Mouse (Mus musculus) left cerebral cortex, postnatal 36 days (tissue): Measurements from ENCODE around the gene Eno4. TPM values are rescaled to one million over a fixed set of nuclear protein-coding genes. Genes with fewer than 3 reads are reported as not detected.
"Not testable (repeated sequence)": the region's sequence is repeated elsewhere in the genome, so short reads cannot be mapped to it uniquely, and the experiment has no call there.

Experiments
- DNase-seq, 2 experiments: peaks; one replicate each; pipeline ENCODE4 v3.0.0; 2021 to 2022; ENCODE audit warnings: low spot score in 2 of 2, mixed read lengths in 1 of 2
- intact Hi-C: fragments of 180-260 bp; cut with DNase I; formaldehyde crosslinking; loops from one replicate; pipeline ENCODE4 v1.15.1; 2025
- total RNA-seq, 2 experiments: library from RNA; stranded (reverse); gene quantifications; 2 replicates each; pipeline ENCODE4 v1.2.3; 2021

The Eno4 gene
- total RNA-seq: 1 to 10 TPM; 2.2 to 2.4 TPM

DNA sequence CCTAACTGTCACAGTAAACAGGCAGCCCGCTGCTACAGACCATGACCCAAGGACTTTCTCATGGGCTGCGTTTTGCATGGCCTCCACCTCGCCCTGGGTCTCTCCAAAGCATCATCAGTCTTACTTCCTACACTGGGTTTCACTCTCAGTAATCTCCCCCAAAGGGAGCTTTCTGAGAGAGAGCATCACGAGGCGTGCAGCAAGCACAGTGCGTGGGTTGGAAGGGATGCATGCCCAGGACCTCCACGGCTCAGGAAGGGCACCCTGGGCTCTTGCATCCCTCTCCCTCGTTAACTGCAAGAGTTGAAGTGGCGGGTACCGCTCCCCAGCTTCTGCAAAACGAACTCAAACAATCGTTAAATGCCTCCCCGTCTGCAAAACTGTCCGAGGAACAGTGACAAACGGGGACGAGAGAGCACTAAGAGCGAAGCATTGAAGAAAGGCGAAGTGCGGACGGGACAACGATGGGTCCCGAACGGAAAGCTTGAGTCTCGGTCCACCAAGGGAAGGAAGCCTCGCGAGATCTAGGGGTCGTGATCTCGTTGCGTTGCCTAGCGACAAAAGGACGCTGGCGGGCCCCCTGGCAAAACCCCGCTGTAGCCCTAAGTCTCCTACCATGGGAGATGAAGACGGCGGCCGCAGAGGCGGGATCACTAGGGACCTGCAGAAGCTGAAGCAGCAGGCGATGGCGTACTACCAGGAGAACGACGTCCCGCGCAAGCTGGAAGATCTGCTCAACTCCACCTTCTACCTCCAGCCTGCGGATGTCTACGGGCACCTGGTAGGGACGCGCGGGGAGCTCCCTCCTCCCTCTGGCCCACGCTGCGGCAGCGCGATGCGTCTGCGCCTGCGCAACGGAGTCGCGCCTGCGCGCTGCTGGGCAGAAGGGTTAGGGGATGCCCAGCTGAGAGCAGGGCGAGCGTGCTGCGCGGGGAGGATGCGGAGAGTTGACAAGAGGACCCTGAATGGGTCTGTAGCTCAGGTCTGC, at the start of gene Eno4, which contains the start of gene Hspa12a:
Gene Eno4 (plus strand): TSS at position 585 of the 988 bp plus-strand sequence.
Gene Hspa12a (minus strand): TSS at position 814 of the 988 bp plus-strand sequence.
- peak; percentile 96 to 98 for DNase-seq
- intact Hi-C loops: no loop called here

- intact Hi-C loops: no loop called here
- DNase-seq: peak; percentile 27 to 33
Measured at GRCm38 (mm10) chr19:58896216-58896615, 47.0 kb upstream of the Eno4 start.

DNA sequence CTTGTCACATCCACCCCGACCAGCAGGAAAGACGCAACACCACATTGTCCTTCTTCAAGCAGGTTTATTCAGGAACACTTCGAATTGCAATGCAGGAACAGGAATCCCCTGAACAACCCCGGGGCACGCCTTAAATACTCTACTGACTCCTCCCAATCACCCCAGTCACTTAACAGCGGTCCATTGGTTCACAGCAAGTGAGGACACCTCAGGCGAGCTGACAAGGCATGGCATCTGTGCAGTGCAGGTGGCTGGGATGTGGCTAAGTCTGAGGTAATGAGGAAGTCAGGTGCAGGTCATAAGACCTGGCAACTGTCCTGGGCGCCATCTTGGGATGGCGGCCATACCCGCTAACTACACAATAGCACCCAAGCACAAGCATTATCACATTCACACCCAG, 42.8 kb upstream of the Eno4 start:
- intact Hi-C loops: not testable (repeated sequence)

GRCm38 (mm10) chr19:58903079-58903898, 39.9 kb upstream of the Eno4 start:
- intact Hi-C loops: loop anchor here (2.0 kb wide), 1 partner anchor 140 kb away; no protein-coding TSS in a partner anchor
- no peak for DNase-seq

More for the DNA sequence above, 42.8 kb upstream of the Eno4 start:
- DNase-seq: not testable (repeated sequence)

GRCm38 (mm10) chr19:58903899-58904327, 39.3 kb upstream of the Eno4 start:
- intact Hi-C loops: loop anchor here (1.0 to 2.0 kb wide), 2 partner anchors 98 to 141 kb away; no protein-coding TSS in a partner anchor

GRCm38 (mm10) chr19:58906685-58907084, 36.5 kb upstream of the Eno4 start:
- intact Hi-C loops: no loop called here
- no peak for DNase-seq

More at GRCm38 (mm10) chr19:58903899-58904327, 39.3 kb upstream of the Eno4 start:
- peak; percentile 83 to 87 for DNase-seq

GRCm38 (mm10) chr19:58908018-58908417, 35.2 kb upstream of the Eno4 start:
- DNase-seq: no peak
- intact Hi-C loops: no loop called here

- intact Hi-C loops: loop anchor here (1.0 kb wide), 1 partner anchor 297 kb away; no protein-coding TSS in a partner anchor
- DNase-seq: no peak
Measured at GRCm38 (mm10) chr19:58910941-58911368, 32.3 kb upstream of the Eno4 start.

- intact Hi-C loops: loop anchor here (1.0 kb wide), 1 partner anchor 297 kb away; no protein-coding TSS in a partner anchor
- DNase-seq: peak; percentile 53 to 67
Measured at GRCm38 (mm10) chr19:58911386-58911785, 31.8 kb upstream of the Eno4 start.

GRCm38 (mm10) chr19:58913301-58913700, 29.9 kb upstream of the Eno4 start:
- DNase-seq: no peak
- intact Hi-C loops: no loop called here

DNA sequence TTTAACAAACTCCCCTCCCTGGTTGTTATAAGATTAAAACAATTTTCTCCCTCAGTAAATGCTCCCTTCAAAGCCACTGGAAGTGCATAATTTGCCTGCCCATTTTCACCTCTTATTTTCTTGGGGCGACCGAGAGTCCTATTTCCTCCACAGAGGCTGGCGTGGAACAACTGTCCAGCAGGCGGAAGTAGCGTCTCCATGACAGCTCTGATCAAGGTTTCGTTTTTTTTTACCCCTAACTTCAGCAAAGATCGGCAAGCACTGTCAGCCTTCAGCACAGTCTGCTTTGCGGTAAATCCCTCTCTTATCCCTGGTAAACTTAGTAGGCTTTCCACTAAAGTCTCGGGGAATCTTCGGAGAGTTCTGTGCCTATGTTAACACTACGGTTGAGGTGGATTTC, 24.6 kb upstream of the Eno4 start:
- DNase-seq: no peak
- intact Hi-C loops: no loop called here

DNA sequence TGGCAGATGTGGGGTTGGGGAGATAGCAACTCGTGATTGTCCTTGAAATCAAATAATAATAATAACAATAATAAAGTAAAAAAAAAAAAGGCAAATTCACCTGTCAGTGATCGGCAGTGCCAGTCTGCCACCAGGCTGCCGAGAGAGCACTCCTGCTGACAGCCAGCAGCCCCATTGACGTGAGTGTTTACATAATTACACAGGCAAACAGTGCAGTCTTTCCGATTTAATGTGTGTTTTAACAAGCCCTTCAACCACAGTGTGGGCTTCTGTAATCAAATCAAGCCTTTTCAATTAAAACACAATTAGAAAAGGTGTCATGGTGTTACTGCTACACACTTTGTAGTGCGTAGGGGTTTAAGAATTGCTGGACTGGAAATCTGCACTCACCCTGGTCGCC, 24.1 kb upstream of the Eno4 start:
- intact Hi-C loops: no loop called here
- DNase-seq: no peak

DNA sequence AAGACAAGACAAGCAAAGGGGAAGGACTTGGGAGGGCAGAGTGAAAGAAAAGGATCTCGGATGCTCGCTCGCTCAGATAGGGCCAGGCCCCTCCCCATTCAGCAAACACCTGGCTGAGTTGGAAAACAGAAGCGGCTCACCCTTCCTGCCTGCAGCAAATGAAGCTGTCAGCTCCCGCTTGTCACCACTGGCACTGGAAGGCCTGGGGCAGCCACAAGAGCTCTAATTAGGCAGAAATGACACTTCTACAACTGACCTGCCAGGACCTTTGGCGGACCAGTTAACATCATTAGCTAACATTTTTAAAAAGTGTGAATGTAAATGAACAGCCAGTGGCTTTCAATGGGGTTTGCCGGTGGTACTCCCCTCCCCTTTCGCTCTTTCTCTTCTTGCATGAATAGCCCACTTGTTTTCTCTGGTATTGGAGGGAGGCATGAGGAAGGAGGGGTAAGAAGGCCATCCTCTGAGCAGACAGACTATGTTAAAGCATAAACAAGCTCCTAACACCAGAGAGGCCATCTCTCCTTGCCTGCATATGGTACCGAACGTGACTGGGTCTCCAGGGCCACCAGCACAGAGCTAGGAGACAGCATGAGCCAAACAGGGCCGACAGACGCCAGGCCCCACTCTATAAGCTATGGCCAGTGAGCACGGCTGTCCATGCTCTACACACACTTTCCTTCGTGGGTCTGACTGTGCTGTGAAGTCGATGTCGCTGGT, 12.0 kb upstream of the Eno4 start:
- DNase-seq: no peak
- intact Hi-C loops: no loop called here

DNA sequence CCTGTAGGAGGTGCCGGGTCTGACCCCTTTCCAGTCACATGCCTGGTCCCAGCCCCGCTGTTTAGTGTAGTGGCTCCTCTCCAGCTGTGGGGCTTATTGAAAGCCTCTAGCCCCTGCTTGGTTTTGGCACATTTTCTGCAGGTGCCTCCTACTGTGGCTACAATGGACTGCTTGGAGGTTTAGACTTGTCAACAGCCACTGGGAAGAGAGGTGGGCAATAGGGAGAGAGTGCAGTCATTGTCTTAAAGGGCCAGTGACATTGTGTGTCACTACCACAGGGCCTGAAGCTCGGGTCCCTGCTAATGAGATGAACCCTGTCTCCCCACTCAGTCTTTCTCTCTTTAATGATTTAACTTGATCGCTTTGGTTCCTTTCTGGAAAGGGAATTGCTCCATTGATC, 10.2 kb upstream of the Eno4 start:
- no peak for DNase-seq
- intact Hi-C loops: no loop called here

GRCm38 (mm10) chr19:58945959-58946358, 2.7 kb downstream of the Eno4 start:
- intact Hi-C loops: no loop called here

DNA sequence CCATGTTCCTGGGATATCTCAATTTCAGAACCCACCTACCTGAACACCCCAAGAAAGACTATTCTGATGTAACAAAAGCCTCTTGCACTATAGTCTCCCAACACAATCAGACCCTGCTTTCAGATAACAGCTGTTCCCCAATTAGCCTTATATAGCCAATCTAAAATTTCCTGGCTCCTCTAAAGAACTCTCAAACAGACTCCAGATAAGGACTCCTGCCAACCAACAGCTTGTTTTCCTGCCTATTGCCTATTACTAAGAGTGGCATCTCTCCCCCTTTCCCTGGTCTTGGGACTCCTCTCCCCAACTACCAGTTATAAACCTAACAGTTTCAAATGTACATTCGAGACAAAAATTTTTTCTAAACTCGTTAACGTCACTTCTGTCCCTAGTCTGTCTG, 8.3 kb downstream of the Eno4 start:
- DNase-seq: no peak
- intact Hi-C loops: no loop called here

More at GRCm38 (mm10) chr19:58945959-58946358, 2.7 kb downstream of the Eno4 start:
- DNase-seq: no peak

DNA sequence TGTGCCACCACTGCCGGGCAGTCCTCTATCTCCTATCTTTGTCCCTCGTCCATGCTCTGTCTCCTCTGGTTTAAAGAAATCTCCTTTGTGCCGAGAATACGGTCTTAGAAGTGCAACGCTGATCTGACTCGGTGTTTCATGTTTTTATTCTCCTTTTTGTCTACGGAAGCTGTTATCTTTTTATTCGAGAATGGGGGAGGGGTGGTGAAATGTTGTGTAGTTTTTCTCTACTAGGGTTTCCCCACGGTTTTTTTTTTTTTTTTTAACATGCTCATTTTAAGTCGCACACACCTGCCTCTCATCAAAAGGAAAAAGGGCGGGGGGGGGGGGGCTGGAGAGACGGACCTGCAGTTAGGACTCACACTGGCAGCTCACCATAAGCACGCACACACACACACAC, 9.0 kb downstream of the Eno4 start:
- intact Hi-C loops: no loop called here
- DNase-seq: no peak

- intact Hi-C loops: no loop called here
- DNase-seq: no peak
Measured at GRCm38 (mm10) chr19:58954779-58955178, 11.6 kb downstream of the Eno4 start.

GRCm38 (mm10) chr19:58963011-58963410, 19.8 kb downstream of the Eno4 start:
- intact Hi-C loops: no loop called here

More at GRCm38 (mm10) chr19:58963011-58963410, 19.8 kb downstream of the Eno4 start:
- DNase-seq: no peak
